Comparison of ENCODE assay signal across 20 mouse cellular contexts in genomic region chr14:47242753-47243152, GRCm38 (mm10). TPM values are rescaled to one million over a fixed set of nuclear protein-coding genes. Genes with fewer than 3 reads are reported as not detected.
DNase-seq lines count a peak whose midpoint lies in the region; ATAC-seq and TF ChIP-seq lines count a peak whose summit lies in the region.
"Had no signal": no experiment of that assay in that cellular context is flagged by ENCODE, and none has a peak within 500 bp of the region (broad histone marks: within the 10 kb centered on the region; RNA-seq: fewer than 3 reads in every experiment).

No protein-coding gene starts in this region.

- peaks cover 75% of the 10 kb centered on the region for H3K36me3 ChIP-seq in liver, embryonic 12.5 days
- H3K36me3 ChIP-seq in liver, postnatal 0 days (replicated peaks; ENCODE audit: insufficient read depth, low read length) = peaks cover 57% of the 10 kb centered on the region
- H3K36me3 ChIP-seq in forebrain, postnatal 0 days (ENCODE audit: insufficient read depth) = peaks cover 28% of the 10 kb centered on the region; the same call in 1 of the 2 replicates

- H3K4me2 ChIP-seq in liver, embryonic 12.5 days = no peak overlapping the region
- no peak overlapping the region for H3K4me2 ChIP-seq in liver, postnatal 0 days (ENCODE audit: low read depth, low read length)
- H3K4me2 ChIP-seq in forebrain, postnatal 0 days (ENCODE audit: low read depth) = no peak overlapping the region
- H3K4me2 ChIP-seq: embryonic facial prominence, embryonic 15.5 days; heart, embryonic 11.5 days; hindbrain, embryonic 14.5 days; limb, embryonic 13.5 days had no signal

- no peaks in the 10 kb centered on the region for H3K27me3 ChIP-seq in liver, embryonic 12.5 days (replicated peaks)
- H3K27me3 ChIP-seq in liver, postnatal 0 days (ENCODE audit: insufficient read depth, low read length) = no peaks in the 10 kb centered on the region
- no peaks in the 10 kb centered on the region for H3K27me3 ChIP-seq in forebrain, postnatal 0 days (ENCODE audit: insufficient read depth, low read length)
- H3K27me3 ChIP-seq: embryonic facial prominence, embryonic 15.5 days; limb, embryonic 13.5 days had no signal

- 85% methylated on average over 4 of the region's 4 CpGs for WGBS in liver, embryonic 12.5 days (ENCODE audit: insufficient replicate concordance)
- 67% methylated on average over 4 of the region's 4 CpGs for WGBS in liver, postnatal 0 days (ENCODE audit: insufficient replicate concordance)
- 46% methylated on average over 4 of the region's 4 CpGs for WGBS in forebrain, postnatal 0 days

- no peak overlapping the region for H3K4me3 ChIP-seq in liver, embryonic 12.5 days
- no peak overlapping the region for H3K4me3 ChIP-seq in liver, postnatal 0 days (ENCODE audit: low read depth, low read length)
- H3K4me3 ChIP-seq in forebrain, postnatal 0 days (ENCODE audit: low read depth, low read length) = no peak overlapping the region
- H3K4me3 ChIP-seq: embryonic facial prominence, embryonic 15.5 days; limb, embryonic 13.5 days had no signal

- no peak for TF ChIP-seq EP300 in liver, postnatal 0 days (IDR thresholded peaks at IDR 0.05; ENCODE audit: low read depth)

- H3K27ac ChIP-seq in liver, embryonic 12.5 days = peak overlapping the region; percentile 78
- no peak overlapping the region for H3K27ac ChIP-seq in liver, postnatal 0 days (ENCODE audit: low read depth)
- no peak overlapping the region for H3K27ac ChIP-seq in forebrain, postnatal 0 days (ENCODE audit: low read depth, low read length)
- H3K27ac ChIP-seq: embryonic facial prominence, embryonic 15.5 days; hindbrain, embryonic 14.5 days; limb, embryonic 13.5 days had no signal

- DNase-seq in adrenal gland, adult (ENCODE audit: inconsistent age in 2 of 2, low spot score in 1 of 2) = peak; percentile 20 to 44
- no peak for DNase-seq in adrenal gland, adult 2 months
- DNase-seq in liver, postnatal 0 days = no peak
- peak; percentile 13 for DNase-seq in fibroblast of lung, adult 2 months (ENCODE audit: low read depth)
- DNase-seq in lung, postnatal 25 days (ENCODE audit: low spot score) = peak; percentile 10
- DNase-seq in thymus, postnatal 0 days (ENCODE audit: low spot score) = no peak
- no peak for DNase-seq in forebrain, postnatal 0 days
- DNase-seq: cerebellum, adult 9-10 months; gastrocnemius, postnatal 36 days; heart, postnatal 14 days; layer of hippocampus, adult 9-11 months; spleen, adult 18-20 months; thymus, adult 2 months had no signal

- TF ChIP-seq CTCF in liver, postnatal 0 days (IDR thresholded peaks at IDR 0.05; ENCODE audit: low read depth) = no peak
- no peak for TF ChIP-seq CTCF in forebrain, postnatal 0 days (IDR thresholded peaks at IDR 0.05; ENCODE audit: low read depth)

- no peaks in the 10 kb centered on the region for H3K9me3 ChIP-seq in liver, embryonic 12.5 days (replicated peaks)
- H3K9me3 ChIP-seq in liver, postnatal 0 days (ENCODE audit: low read length) = no peaks in the 10 kb centered on the region
- H3K9me3 ChIP-seq in forebrain, postnatal 0 days (ENCODE audit: low read length) = no peaks in the 10 kb centered on the region
- H3K9me3 ChIP-seq: embryonic facial prominence, embryonic 15.5 days; limb, embryonic 13.5 days had no signal

- peaks cover 35% of the 10 kb centered on the region for H3K4me1 ChIP-seq in liver, embryonic 12.5 days
- peaks cover 14% of the 10 kb centered on the region for H3K4me1 ChIP-seq in liver, postnatal 0 days (ENCODE audit: insufficient read depth)
- H3K4me1 ChIP-seq in forebrain, postnatal 0 days (ENCODE audit: insufficient read depth) = no peaks in the 10 kb centered on the region
- H3K4me1 ChIP-seq: embryonic facial prominence, embryonic 15.5 days; limb, embryonic 13.5 days had no signal

- no peak for ATAC-seq in liver, embryonic 12.5 days
- ATAC-seq in liver, postnatal 0 days = no peak
- no peak for ATAC-seq in forebrain, postnatal 0 days
- ATAC-seq: activated CD4-positive, CD25-positive, alpha-beta regulatory T cell, adult 4 months; intestine, embryonic 16.5 days had no signal

- no peak overlapping the region for H3K9ac ChIP-seq in liver, embryonic 12.5 days
- H3K9ac ChIP-seq in liver, postnatal 0 days (replicated peaks) = no peak overlapping the region
- no peak overlapping the region for H3K9ac ChIP-seq in forebrain, postnatal 0 days
- H3K9ac ChIP-seq: embryonic facial prominence, embryonic 15.5 days; hindbrain, embryonic 14.5 days; limb, embryonic 13.5 days had no signal

RNA-seq across cellular contexts. Expression of gene Wdhd1, which starts 33.9 kb away (rescaled TPM):
- total RNA-seq in adrenal gland, adult 2 months (2021) = 1 to 10 TPM; 2.0 to 3.0 TPM
- 0.13 and 0.28 TPM in 2 replicates for polyA plus RNA-seq in adrenal gland, adult 2 months (2012; rRNA removed)
- polyA plus RNA-seq in liver, embryonic 12.5 days (2016; fragmentation: Nextera tagmentation; extraction: Ambion mirVana) = 58.1 and 58.9 TPM in 2 replicates
- 10.1 and 13.7 TPM in 2 replicates for polyA plus RNA-seq in liver, postnatal 0 days (2015; fragmentation: Nextera tagmentation; extraction: Ambion mirVana)
- polyA plus RNA-seq in thymus, postnatal 0 days (2015; fragmentation: Nextera tagmentation; extraction: Ambion mirVana) = 24.3 and 28.1 TPM in 2 replicates
- 6.9 and 9.1 TPM in 2 replicates for total RNA-seq in forebrain, postnatal 0 days (2014; rRNA removed)
- polyA plus RNA-seq in forebrain, postnatal 0 days (2015; fragmentation: Nextera tagmentation; extraction: Ambion mirVana) = 3.4 and 5.3 TPM in 2 replicates

RNA-seq across cellular contexts. Expression of gene Socs4, which starts 34.0 kb away (rescaled TPM):
- total RNA-seq in adrenal gland, adult 2 months (2021) = 10 to 100 TPM; 18.5 to 20.4 TPM
- polyA plus RNA-seq in adrenal gland, adult 2 months (2012; rRNA removed) = 1.4 and 1.6 TPM in 2 replicates
- polyA plus RNA-seq in liver, embryonic 12.5 days (2016; fragmentation: Nextera tagmentation; extraction: Ambion mirVana) = 3.0 and 4.3 TPM in 2 replicates
- polyA plus RNA-seq in liver, postnatal 0 days (2015; fragmentation: Nextera tagmentation; extraction: Ambion mirVana) = 1.7 and 1.9 TPM in 2 replicates
- 6.7 and 6.8 TPM in 2 replicates for polyA plus RNA-seq in thymus, postnatal 0 days (2015; fragmentation: Nextera tagmentation; extraction: Ambion mirVana)
- 5.8 and 8.2 TPM in 2 replicates for total RNA-seq in forebrain, postnatal 0 days (2014; rRNA removed)
- 2.3 and 2.4 TPM in 2 replicates for polyA plus RNA-seq in forebrain, postnatal 0 days (2015; fragmentation: Nextera tagmentation; extraction: Ambion mirVana)

RNA-seq across cellular contexts. Expression of gene Gch1, which starts 53.5 kb away (rescaled TPM):
- total RNA-seq in adrenal gland, adult 2 months (2021) = 10 to 100 TPM; 77.0 to 85.2 TPM
- 72.9 and 82.2 TPM in 2 replicates for polyA plus RNA-seq in adrenal gland, adult 2 months (2012; rRNA removed)
- polyA plus RNA-seq in liver, embryonic 12.5 days (2016; fragmentation: Nextera tagmentation; extraction: Ambion mirVana) = 3.4 and 3.7 TPM in 2 replicates
- polyA plus RNA-seq in liver, postnatal 0 days (2015; fragmentation: Nextera tagmentation; extraction: Ambion mirVana) = 29.6 and 38.3 TPM in 2 replicates
- polyA plus RNA-seq in thymus, postnatal 0 days (2015; fragmentation: Nextera tagmentation; extraction: Ambion mirVana) = 16.1 and 16.6 TPM in 2 replicates
- total RNA-seq in forebrain, postnatal 0 days (2014; rRNA removed) = 3.7 and 3.8 TPM in 2 replicates
- polyA plus RNA-seq in forebrain, postnatal 0 days (2015; fragmentation: Nextera tagmentation; extraction: Ambion mirVana) = 1.5 and 1.7 TPM in 2 replicates

RNA-seq across cellular contexts. Expression of gene Mapk1ip1l, which starts 55.3 kb away (rescaled TPM):
- 10 to 100 TPM; 63.1 to 86.9 TPM for total RNA-seq in adrenal gland, adult 2 months (2021)
- 32.4 and 39.5 TPM in 2 replicates for polyA plus RNA-seq in adrenal gland, adult 2 months (2012; rRNA removed)
- 45.1 and 49.6 TPM in 2 replicates for polyA plus RNA-seq in liver, embryonic 12.5 days (2016; fragmentation: Nextera tagmentation; extraction: Ambion mirVana)
- 15.1 and 16.6 TPM in 2 replicates for polyA plus RNA-seq in liver, postnatal 0 days (2015; fragmentation: Nextera tagmentation; extraction: Ambion mirVana)
- 38.8 and 40.4 TPM in 2 replicates for polyA plus RNA-seq in thymus, postnatal 0 days (2015; fragmentation: Nextera tagmentation; extraction: Ambion mirVana)
- total RNA-seq in forebrain, postnatal 0 days (2014; rRNA removed) = 41.2 and 60.4 TPM in 2 replicates
- 24.4 and 36.7 TPM in 2 replicates for polyA plus RNA-seq in forebrain, postnatal 0 days (2015; fragmentation: Nextera tagmentation; extraction: Ambion mirVana)

Comparison
In these comparisons a context has a peak if more than half of its experiments do, and no peak if none do; other contexts are left out.
1. DNase-seq: peak in adrenal gland, adult (2 of 2), fibroblast of lung, adult 2 months (single experiment) and lung, postnatal 25 days (single experiment); none in adrenal gland, adult 2 months (single experiment), liver, postnatal 0 days (single experiment), thymus, postnatal 0 days (single experiment) and forebrain, postnatal 0 days (single experiment).